Mouse (Mus musculus): Measurements from ENCODE around the gene Gm33543.

The Gm33543 gene

DNA sequence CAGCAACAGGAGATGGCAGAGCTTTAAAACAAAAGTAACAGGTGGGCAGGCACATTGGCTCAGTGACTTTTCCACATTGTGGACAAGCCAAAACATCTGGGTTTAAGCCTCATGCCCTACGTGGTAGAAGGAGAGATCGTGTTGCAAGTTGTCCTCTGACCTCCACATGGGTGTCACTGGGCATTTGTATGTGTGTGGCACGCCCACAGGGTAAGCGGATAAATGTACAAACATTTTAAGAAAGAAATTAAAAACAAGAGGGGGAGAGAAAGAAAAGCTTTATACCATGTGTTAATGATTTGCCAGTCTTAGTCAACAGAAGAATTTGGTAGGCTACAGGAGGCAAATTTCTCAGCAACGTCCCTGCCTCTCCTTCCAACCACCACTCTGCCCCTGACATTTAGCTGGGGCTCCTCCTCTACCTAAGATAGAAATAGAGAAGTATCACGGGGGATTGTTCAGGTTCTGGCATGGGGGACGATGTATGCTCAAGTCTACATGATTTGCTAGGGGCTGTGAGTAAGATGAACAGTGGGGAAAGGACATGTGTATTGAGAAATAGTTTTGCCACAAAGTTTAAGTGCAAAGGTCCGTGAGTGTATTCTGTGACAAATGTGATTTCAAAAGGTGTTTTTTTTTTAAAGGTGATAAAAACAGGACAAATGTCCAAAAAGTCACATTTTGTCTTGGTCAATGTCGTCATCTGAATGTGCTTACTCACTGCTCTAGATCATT, 6.0 kb downstream of the Gm33543 start:
- no peak for DNase-seq (ENCODE audit: low spot score in 2 of 2)

DNA sequence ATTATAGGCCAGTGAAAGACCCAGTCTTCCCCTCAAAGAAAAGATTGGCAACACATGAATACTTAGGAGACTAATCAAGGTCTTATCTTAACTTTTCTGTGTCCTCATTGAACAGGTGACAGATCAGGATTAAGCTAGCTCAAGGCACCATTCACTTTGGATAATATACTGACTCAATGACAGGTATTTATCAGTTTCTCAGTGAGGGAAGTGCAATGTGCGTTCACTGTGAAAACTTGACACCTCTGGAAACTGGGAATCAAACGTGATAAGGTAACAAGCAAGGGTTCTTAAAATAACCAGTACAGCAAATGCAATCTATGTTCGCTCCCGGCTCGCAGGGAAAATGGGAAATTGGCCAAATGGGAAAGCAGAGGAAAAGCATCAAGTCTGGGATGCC, 11.8 kb downstream of the Gm33543 start:
- no peak for DNase-seq (ENCODE audit: low spot score in 2 of 2)

DNA sequence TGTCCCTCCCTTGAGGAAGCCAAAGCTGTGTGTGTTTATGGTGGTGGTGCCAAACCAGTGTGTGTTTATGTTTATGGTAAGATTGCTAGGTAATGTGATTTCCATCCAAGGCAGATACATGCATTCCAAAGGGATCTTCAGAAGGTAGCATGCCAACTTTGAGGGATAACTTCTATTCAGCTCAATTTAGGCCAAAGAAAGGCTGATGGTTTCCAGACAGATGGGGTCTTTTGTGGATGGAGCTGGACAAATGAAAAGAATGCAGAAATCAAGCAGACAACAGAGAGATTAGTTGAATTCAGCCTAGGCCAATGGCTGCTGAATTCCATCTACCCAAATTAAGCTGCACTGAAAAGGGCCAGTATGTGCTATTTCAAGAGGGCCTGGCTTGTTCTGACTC, 13.3 kb downstream of the Gm33543 start:
- no peak for DNase-seq (ENCODE audit: low spot score in 2 of 2)

DNA sequence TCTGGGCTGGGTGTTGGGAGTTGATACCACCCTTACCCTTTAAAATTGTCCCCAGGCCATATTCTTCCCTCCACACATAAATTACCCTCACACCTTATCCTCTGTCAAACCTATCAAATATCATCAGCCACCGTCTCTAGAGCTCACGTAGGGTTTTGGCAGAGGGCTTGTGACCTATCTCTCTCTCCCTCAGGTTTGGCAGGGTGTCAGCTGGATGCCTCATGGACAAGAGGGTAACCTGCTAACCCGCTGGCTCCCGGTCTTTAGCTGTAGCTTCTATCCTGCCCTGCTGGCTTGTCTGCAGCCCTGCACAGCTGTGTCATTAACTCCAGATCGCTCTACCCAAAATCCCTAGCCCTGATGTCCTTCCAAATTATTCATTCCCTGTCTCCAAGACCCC, 14.4 kb downstream of the Gm33543 start:
- DNase-seq (ENCODE audit: low spot score in 2 of 2) = no peak

DNA sequence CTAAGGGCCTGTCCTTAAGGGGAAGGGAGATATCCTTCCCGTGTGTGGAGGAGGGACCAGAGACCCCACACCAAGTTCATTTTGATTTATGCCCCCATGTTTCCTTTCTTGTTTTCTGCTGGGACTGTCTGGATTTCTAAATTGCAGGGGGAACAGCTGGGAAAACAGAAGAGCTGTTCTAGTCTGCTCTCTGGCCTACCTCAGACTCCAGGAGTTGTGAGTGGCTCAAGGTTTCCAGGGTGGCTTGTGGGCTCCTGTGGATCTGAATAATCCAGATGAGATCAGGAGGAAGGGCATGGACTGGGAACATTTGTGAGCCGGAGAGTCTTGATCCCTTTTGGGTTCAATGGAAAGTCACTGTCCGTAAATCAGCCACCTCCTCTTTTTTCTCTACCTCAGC, 17.1 kb downstream of the Gm33543 start:
- DNase-seq (ENCODE audit: low spot score in 2 of 2) = no peak

DNA sequence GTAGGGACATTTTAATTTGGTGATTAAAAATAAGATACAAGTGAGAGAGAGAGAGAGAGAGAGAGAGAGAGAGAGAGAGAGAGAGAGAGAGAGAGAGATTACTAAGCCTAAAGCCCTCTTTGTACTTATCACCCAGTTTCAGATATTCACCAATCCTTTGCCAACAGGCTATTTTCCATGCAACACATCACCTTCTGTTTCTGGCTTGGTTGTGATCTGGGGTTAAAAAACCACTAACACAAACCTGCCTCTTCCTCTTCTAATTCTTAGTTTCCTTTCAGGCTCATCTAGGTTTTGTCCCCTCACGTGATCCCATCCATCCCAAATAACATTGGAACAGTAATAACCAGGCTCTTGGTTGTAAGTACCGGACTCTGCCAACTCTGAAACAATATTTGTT, 24.2 kb downstream of the Gm33543 start:
- no peak for DNase-seq (ENCODE audit: low spot score in 2 of 2)

DNA sequence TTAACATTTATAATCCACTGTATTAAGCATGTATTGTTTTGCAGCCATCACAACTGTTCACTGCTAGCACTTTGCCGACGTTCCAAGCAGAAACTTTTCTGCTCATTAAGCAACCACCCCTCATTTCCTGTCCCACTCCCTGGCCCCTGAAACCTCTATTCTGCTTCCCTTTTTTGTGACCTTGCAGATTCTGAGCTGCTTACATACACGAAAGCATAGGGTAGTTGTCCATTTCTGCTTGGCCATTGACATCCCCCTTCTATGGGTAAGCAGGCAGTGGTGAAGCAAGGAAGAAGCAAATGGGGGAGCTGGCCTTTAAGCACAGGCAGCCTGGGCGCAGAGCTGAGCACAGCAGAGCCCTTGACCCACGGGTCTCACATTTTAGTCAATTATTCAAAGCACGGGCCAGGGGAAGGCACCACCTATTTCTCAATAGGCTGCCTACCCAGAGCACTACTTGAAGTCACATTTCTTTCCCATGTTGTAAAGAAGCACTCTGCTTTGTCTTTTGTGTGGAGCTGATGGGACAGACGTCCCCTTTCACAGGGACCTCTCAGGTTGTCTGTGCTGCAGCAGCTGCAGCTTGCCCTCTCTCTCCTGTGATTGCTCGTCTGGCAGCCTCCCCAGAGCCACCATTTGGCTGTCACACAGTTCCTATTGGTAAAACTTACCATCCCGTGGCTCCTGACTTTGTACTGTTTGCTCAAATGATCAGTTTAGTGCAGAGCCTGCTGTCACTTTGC, 25.1 kb downstream of the Gm33543 start:
- DNase-seq (ENCODE audit: low spot score in 2 of 2) = no peak

DNA sequence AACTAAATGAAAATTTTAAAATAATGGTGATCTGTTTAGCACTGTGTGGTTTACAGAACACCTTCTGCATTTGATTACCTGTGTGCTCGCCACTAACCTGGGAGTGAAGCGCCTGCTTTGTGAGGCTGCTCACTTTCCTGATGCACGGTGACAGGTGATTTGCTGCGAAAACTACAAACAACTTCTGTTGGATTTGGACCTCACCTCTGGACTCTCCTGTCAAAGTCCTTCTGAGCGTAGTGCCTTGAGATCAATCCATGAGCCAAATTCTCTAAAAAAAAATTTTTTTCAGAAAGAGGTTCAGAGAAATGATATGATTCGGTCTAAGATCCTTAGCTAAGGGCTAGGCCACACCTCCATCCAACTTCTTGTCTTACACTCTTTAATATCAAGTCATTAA, 28.4 kb downstream of the Gm33543 start:
- no peak for DNase-seq (ENCODE audit: low spot score in 2 of 2)

DNA sequence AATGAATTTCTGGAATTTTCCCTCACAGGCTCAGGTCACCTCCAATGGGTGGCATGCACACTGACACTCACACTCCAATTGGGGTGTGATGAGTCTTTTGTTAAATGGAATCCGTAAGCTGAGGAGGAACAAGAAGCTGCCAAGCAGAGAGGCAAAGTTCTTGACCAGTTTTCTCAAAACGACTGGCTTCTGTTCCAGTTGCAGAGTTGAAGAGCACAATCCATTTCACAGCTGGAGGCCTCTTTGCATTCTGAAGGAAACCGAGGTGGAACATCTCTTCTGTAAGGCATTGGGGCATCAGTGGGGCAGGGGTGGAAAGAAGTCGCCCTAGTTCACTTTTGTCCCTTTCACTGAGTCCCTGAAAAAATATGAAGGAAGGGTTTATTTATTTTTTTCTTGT, 30.9 kb downstream of the Gm33543 start:
- DNase-seq (ENCODE audit: low spot score in 2 of 2) = no peak

DNA sequence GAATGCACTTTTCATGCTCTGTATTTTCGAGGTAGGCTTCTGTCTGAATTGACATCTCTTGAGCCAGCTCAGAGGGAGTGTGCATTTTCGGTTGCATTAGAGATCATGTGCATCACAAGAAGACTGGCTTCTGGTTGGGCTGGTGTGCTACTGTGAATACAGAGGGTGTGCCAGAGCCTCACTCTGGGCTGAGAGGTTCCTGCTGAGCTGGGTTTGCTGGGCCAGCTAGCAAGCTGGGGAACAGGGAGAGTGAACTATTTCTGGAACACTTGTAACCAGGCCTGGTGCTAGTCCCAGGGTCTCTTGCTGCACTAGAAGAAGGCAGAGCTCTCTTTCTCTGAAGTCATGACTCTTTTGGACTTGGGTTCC, 41.3 kb downstream of the Gm33543 start:
- DNase-seq (ENCODE audit: low spot score in 2 of 2) = peak; percentile 37 to 41

DNA sequence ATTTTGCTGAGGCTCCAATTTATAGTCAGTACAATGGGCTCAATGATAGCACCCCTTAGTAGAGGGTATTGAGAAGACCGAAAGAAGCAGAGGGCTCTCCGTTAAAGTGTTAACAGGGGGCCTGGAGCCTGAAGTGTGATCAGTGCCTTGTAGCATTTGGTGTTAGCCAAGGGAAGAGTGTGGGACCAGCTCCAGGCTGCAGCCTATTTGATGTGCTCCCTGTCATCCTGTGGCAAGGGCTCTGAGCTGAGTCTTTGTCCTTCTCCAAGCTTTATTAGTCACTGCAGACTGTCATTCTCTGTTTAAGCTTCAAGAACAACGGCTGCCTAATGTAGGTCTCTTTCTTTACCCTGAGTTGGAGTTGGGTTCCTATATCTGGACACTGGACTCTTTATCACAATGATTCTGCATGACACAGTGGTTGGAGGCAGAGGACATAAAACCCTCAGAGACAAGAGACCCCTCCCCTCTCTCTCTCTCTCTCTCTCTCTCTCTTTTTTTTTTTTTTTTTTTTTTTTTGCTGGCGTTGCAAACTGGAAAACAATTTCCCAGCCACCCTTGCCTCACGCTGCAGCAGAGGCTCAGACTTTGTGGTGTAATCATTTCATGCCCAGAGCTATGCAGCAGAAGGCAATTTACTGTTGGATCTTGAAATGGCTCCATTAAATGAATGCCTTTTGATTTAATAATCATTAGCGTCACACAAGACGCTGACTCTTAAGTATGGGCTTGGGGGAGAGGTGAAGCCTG, 41.9 kb downstream of the Gm33543 start:
- no peak for DNase-seq (ENCODE audit: low spot score in 2 of 2)

DNA sequence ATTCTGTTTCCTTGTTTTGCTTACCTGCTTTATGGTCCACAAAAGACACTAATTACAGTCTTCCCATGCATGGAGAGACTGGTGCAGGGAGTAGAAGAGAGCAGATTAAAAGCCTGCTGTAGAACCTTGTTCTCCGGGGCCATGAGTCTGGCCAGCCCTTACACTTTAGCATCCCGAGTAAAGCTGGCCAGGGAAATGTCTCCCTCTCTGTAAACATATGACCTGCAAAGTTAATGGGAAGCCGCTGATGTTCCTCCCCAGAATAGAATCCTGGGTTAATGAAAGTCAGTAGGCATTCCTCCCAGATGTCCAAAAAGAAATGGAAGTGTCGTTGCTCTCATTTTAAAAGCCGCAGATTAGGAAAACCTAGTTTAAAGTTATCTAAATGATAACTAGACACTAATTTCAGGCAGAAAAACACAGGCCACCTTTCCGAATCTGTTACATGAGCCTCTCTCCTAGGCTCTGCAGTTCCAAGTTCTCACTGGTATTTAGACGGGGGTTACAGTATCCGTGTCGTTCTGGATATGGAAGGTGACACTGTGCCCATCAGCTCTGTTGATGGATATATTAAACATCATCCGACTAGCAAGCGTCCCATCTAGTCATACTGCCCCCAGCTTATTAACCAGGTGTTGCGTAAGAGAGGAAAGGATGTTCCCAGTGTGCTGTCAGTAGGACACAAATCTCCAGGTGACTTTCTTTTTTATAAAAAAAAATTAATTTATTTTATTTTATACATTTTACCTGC, 44.9 kb downstream of the Gm33543 start:
- no peak for DNase-seq (ENCODE audit: low spot score in 2 of 2)

DNA sequence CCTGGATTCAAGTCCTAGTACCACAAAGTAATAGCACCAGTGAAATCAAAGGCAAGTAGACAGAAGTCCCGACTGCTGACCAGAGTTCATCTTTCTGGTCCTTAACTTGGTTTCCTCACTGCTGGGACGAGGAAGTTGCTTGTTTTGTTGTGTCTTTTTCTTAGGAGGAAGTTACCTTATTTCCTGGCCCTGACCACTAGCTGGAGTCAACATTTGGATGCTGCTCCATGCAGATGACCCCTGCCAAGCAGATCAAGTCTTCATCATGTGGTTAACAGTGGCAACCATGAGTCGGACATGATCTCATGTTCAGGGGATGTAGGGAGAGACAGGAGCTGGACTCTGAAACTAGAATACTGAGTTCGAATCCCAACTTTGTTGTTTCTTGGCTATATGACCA, 47.2 kb downstream of the Gm33543 start:
- no peak for DNase-seq (ENCODE audit: low spot score in 2 of 2)

DNA sequence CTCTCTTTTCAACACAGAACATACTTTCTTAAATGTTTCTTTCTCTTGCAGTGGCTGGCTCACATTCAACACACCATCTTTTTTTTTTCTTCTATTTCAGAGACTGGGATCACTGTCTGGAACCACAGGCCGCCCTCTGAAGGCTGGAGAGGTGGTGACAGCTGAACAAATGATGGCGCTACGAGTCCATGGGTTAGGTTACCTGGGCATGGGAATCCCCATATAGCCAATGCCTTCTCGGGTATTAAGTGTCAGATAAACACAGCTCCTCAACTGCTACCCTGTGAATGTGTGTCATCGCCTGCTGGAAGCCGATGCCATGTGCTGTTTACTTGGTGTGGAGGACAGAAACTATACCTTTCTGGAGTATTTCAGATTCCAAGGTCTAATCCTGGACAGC, 48.0 kb downstream of the Gm33543 start:
- no peak for DNase-seq (ENCODE audit: low spot score in 2 of 2)

DNA sequence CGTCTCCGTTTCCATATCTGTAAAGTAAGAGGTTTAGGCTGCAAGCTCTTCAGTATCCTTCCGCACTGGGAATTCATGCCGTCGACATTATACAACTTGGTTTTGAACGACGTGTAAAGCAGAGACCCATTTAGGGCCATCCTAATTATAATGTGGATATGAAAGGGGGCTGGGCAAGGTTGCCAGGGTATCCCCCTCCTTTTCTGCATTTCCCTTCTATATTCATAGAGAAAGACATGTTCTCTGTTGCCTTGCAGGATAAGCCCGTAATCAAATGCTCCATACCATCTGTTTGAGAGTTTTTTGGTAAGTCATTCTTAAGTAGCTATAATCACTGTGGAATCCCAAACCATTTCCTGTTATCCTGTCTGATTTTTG, 51.3 kb downstream of the Gm33543 start:
- DNase-seq (ENCODE audit: low spot score in 2 of 2) = peak in 1 of 2 experiments; percentile 37

DNA sequence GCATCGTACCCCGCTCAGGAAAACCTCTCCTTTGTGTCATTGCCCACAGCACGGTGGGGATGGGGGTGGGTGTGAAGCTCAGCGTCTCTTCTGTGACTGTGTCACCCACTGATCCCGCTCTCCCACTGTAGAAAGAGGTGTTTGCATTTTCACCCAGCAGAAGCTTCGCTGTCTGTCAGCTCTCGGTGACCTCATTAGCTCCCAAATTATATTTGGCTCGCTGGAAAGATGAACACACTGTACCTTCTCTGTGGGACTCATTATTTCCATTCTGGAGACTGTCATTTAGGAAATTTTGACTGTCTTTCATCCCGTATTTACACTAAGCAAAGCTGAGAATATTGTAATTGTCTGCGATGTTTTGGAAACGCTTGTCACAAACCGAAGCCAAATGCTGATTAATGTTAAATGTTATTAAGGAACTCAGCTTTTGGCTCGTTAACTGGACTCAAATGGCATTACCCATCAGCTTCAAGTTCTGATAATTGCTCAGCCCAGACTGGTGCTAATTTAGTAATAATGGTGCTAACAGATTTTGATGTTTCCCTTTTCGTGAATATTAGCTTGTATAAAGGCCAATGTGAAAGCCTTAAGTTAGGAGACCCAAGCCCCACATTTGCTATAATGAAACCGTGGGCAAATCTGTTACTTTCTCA, 51.8 kb downstream of the Gm33543 start:
- DNase-seq (ENCODE audit: low spot score in 2 of 2) = peak in 1 of 2 experiments; percentile 34

DNA sequence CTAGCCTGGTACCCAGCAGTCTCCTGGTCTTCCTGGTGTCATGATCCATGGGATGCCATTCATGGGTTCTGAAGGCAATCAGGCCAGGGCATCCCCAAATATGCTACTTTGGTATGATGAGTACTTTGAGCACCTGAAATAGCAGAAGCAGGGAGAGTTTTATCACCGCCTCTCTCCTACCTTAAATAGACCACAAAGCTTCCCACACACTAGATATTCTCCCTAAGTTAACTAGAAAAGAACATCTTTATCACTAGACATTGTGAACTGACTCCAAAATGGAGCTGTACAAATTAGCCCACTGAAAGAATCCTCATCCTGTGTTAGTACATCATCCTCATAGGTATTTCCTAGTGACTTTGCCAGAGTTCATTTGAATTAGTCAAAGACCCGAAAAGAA, 55.6 kb downstream of the Gm33543 start:
- DNase-seq (ENCODE audit: low spot score in 2 of 2) = no peak

DNA sequence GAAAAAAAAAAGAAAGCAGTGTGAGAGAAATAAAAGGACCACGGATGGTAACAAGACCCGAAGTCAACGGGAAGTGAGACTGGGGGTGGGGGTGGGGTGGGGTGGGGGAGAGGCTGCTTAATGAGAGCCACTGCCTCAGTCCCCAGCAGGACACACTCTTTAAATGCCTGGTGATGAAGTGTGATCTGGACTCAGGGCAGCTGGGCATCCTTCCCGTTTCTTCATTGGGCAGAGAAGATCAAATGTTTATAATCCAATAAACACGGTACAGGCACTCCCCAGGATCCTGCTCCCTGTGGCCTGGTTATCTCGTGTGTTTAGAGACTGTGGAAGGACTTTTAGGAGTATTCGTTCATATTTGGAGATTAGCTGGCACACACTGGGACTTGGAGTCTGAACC, 57.9 kb downstream of the Gm33543 start:
- DNase-seq (ENCODE audit: low spot score in 2 of 2) = no peak

DNA sequence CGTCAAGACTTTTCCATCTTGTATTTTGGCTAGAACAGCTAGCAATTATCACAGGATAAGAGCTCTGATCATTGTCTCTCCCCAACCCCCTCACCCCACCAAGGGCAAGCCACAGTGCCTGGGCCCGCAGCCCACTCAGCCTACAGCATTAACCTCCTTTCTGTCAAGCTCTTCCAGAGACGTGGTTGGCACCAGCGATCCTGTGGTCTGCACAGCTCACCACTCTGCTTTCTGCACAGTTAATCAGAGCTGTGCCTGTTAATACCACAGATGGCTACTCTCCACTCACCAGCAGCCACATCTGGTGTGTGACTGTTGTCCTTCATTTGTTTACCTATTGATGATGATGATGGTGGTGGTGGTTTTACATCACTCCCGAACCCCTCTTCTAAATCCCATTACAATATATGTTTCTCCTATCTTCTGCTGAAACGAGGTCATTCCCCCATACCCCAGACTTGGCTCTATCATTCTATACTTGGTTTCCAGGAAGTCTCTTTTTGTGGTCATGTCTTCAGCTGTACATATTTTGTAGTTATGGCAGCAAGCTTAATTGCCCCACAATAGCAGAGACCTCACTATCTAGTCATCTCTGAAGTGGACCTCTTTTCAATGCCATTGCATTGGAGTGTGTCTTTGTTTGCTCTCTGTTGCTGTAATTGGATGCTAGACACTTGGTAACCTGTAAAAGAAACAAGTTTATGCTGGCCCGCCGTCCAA, 61.7 kb downstream of the Gm33543 start:
- no peak for DNase-seq (ENCODE audit: low spot score in 2 of 2)

DNA sequence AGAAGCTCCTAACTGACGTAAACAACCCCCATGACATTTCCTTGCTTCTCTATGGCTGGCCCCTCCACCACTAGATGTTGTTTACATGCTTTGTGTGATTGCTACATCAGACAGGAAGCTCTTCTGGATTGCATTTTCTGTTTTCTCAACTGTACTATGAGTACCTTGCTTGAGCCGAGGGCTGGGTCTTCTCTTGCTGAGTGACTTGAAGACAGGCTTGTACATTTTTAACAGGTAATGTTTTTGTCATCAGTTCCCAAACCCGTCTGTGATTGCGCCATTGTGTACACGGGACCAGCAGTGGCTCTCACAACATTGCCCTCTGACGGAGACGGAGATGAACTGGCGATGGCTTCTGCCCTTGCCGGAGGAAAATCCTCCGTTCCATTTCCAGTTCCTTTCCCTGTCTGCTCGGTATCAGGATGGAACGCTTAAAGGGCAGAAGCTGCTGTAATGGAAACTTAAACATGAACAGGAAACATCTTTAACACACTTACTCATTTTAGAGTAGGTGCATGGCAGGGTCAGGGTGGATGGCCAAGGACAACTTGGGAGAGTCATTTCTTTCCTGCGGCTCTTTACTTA, 62.8 kb downstream of the Gm33543 start:
- no peak for DNase-seq (ENCODE audit: low spot score in 2 of 2)

DNA sequence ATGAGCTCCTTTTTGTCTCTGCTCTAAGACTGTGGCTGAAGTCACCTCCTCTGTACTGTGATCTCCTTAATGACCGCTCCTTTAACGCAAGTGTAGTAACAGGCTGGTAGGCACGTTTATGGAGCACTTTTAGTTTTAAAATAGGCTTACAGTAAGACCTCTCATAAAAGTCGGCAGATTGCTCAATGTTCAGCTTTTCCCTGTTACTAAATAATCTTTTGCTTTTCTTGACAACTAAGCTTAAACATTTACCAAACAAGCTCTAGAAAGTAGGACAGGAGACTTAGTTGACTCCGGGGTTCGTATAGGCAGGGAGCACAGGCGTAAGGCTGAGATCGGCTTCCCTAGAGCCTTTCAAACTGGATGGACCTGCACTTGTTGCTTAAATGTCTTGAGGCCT, 64.1 kb downstream of the Gm33543 start:
- no peak for DNase-seq (ENCODE audit: low spot score in 2 of 2)

Data from right cerebral cortex, postnatal 10 days (tissue).